Mouse (Mus musculus): ENCODE data around the gene Oas1c.

GRCm38 (mm10) chr5:120831031-120831430, 18.7 kb upstream of the Oas1c start:
- TF ChIP-seq POLR2A (IDR thresholded peaks at IDR 0.05; ENCODE audit: insufficient read length, low read depth) (no peak), MAX (IDR thresholded peaks at IDR 0.05; ENCODE audit: low read depth) (no peak), MYOG (IDR thresholded peaks at IDR 0.05; ENCODE audit: control insufficient read depth in 1 of 3, insufficient read depth in 1 of 3, insufficient read length in 2 of 3, low read depth in 2 of 3) (no peak), TCF12 (IDR thresholded peaks at IDR 0.05; ENCODE audit: insufficient read depth, poor library complexity, severe bottlenecking) (no peak), E2F4 (IDR thresholded peaks at IDR 0.05; ENCODE audit: insufficient read depth) (no peak), USF1 (IDR thresholded peaks at IDR 0.05; ENCODE audit: low read depth) (no peak)

All from myocyte (in vitro differentiated cells).